Mouse (Mus musculus): ENCODE measurements around the gene Pip4k2a. TPM values are rescaled to one million over a fixed set of nuclear protein-coding genes. Genes with fewer than 3 reads are reported as not detected.

Gene Pip4k2a
- total RNA-seq, 2 experiments from 2014 or later: 35.5 to 37.2 TPM

DNA sequence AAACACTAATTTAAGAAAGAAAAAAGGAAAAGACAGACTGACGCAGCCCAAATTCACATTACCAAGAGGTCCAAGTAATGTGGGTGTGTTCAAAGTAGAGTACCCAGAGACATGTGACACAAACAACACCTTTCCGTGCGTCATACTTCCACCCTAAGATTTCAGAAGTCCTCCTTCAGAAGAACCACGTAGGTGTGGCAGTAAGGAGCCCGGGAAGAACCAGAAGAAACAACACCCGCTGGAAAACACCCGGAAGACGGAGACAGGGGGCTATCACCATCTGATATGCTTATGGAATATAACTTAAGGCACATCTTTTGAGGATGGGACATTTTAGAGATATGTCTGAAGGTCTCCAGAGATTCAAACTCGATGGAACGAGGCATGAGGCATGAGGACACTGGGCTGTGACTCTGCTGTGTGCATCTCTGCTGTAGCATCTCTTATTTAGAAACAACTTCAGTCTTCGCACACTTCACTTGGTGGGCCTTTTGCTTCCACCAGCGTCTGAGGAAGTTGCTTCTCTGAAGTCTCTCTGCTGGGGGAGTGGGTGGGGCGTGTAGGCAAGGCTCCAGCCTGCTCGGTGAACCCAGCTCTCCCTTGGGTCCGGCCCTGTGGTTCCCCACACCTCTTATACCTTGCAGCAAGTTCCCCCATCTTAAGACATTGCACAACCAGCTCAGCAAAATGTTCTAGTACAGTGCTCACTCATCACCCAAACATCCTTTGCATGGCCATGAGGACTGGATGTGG is 13.7 kb downstream of the Pip4k2a start:
- intact Hi-C loops (cut with DNase I): no loop called here
- DNase-seq (ENCODE audit: extremely low spot score in 1 of 2, low spot score in 2 of 2): peak in 1 of 2 experiments; percentile 34

DNA sequence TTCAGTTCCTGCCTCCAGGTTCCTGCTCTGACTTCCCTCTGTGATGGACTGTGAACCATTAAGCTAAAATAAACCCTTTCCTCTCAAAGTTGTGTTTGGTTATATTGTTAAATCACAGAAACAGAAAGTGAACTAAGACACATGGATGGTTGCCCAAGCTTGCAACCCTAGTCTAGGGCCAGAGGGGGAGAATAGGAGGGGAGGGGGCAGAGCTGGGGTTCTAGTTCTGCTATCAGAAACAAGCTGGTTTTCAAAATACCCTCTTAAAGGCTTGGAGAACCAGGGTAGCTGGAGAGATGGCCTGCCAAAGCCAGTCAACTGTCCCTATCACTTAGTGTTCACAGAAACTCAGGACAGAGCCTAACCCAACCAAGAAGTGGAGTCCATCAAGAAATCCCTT is 14.4 kb downstream of the Pip4k2a start:
- DNase-seq (ENCODE audit: extremely low spot score in 1 of 2, low spot score in 2 of 2): no peak
- intact Hi-C loops (cut with DNase I): no loop called here

DNA sequence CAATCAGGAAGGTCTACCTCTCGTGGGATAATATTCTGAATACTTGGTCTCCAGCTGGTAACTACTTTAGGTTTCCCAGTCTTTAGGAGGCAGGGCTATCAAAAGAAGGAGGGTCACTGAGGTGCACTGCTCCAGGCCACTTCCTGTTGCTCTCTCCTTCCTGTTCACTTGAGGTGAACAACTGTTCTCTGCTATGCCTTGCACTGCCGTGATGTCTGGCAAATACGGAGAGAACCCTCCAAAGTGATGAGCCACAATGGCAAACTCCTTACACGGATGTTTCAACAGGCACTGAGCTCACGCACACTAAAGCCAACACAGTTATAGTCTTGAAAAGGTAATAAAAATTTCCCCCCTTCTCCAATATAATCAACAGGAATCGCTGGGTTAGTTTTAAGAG is 15.3 kb downstream of the Pip4k2a start:
- intact Hi-C loops (cut with DNase I): no loop called here
- no peak for DNase-seq (ENCODE audit: extremely low spot score in 1 of 2, low spot score in 2 of 2)

DNA sequence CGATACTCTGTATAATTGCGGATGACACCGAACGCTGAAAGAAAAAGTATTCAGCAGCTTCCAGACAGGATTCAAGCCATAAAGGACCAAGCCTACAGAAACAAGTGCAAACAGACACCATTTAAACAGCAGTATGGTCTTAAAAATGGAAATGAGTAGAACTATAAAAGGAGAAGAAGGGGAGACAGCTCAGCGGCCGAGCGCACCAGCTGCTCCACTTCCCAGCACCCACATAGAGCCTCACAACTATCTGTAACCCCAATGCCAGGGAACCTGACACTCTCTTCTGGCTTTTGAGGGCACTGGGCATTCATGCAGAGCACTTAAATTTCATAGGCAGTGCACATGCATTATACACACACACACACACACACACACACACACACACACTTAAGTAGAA is 18.3 kb downstream of the Pip4k2a start:
- no peak for DNase-seq (ENCODE audit: extremely low spot score in 1 of 2, low spot score in 2 of 2)
- intact Hi-C loops (cut with DNase I): no loop called here

DNA sequence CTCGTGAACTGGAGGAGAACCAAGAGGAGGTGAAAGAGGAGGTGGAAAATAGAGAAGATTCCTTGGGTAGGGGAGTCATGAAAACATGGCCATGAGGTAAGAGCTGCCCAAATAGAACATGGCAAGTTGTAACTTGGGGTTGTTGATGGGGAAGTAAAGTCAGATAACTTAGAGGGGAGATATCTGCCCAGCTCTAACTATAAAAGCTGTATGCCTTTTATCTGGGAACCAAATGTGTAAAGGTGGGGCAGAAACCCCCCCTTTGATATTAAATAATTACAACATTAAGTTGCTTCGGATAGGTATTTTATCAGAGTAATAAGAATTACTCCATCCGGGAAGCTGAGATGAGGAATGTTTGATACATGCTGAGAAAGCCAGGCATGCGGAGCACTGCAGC is 18.9 kb downstream of the Pip4k2a start:
- intact Hi-C loops (cut with DNase I): no loop called here
- no peak for DNase-seq (ENCODE audit: extremely low spot score in 1 of 2, low spot score in 2 of 2)

DNA sequence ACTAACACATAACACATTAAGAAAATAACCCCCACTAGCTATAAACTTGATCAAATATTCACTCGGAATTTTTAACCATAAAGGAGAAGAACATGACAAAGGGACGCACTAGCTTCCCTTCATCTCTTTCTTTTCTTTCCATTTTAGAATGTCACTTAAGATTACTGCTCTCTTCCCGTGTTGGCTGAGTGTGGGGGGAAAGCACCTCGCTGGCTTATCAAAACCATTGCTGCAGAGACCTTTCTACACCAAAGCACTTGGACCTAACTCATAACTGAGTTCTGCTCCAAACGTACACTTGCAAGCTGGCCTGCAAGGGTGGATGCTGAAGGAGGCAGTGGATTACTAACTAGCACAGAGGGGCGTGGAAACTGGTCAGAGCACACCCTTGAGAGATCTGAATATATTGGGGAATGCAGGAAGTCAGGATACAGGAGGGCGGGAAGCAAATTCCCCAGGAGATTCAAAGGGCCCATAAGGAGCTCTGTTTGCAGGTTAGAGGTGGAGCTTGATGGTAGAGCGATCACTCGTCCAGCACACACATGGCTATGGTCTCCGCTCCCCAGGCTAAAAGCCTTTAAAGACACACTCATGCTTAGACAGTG is 20.6 kb downstream of the Pip4k2a start:
- DNase-seq (ENCODE audit: extremely low spot score in 1 of 2, low spot score in 2 of 2): no peak
- intact Hi-C loops (cut with DNase I): no loop called here

DNA sequence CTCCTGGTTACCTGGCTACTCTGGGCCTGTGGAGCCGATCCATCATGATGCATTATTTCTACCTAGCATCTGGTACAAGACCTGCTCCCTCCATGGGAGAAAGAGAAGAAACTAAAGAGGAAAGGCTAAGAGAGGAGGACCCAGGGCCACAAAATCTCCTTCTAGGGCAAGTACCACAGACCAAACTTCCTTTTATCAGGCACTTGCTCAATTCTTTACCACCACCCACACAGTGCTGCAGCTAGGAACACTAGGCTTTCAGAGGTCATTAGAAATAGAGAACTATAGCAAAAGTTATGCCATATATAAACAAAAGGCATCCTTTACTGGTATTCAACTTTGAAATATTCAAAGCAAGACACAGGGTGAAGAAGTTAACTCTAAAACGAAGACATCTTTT is 21.8 kb downstream of the Pip4k2a start:
- intact Hi-C loops (cut with DNase I): no loop called here
- DNase-seq (ENCODE audit: extremely low spot score in 1 of 2, low spot score in 2 of 2): no peak

DNA sequence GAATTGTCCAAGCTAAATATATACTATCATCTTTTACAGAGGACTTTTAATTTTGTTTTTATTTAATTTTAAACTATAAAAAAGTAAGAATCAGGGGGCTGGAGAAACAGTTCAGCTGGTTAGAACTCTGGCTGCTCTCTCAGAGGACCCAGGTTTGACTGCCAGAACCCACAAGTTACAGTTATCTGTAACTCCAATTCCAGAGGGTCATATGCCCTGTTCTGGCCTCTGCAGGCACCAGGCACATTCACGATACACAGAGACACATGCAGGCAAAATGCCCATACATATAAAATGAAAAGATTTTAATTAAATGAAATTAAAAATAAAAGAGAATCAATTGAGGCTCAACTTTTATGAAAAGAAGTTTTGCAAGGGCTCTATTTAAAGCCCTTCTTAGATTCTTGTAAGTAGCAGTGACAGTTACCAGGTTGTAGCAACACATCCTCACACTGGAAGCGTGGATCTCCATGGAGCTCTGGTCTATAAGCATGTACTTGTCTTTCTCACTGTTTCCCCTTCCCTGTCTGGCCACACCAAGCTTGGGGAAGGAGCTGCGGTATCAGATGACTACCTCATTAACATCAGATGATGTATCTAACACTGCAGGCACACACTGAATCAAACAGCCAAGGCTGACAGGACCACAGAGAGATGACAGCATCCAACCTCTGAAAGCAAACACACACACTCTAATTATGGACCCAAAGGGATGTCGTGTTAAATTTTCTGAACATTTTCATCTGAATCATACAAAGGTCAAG is 22.9 kb downstream of the Pip4k2a start:
- DNase-seq (ENCODE audit: extremely low spot score in 1 of 2, low spot score in 2 of 2): no peak
- intact Hi-C loops (cut with DNase I): no loop called here

DNA sequence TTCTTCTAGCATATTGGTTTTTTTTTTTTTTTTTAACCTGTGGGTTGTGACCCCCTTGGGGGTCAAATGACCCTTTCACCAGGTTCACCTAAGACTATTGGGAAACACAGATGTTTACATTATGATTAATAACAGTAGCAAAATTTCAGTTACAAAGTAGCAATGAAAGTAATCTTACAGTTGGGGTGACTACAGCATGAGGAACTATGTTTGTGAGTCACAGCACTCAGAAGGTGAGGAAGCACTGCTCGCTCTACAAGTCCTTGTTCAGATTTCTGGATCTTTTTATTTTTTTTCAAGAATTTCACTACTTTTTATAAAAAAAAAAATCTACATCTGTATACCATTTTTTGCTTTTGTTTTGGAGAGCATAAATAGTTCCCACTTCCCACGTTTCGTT is 26.4 kb downstream of the Pip4k2a start:
- intact Hi-C loops (cut with DNase I): no loop called here
- DNase-seq (ENCODE audit: extremely low spot score in 1 of 2, low spot score in 2 of 2): no peak

DNA sequence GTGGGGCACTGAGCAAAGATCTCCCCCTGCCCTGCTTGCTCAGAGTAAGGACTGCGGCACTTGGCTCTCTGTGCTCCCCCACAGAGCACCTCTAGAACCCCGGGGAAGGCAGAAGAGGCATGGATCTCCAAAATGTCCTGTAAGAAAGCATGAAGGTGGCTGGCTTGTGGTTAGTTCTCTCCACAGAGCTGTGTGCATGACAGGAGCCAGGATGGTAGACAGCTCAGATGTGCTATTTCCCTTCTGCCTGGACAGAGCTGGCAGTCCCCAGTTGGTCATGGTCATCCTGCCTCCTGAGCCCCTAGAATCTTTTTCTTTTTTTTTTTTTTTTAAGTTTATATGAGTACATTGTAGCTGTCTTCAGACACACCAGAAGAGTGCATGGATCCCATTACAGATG is 27.5 kb downstream of the Pip4k2a start:
- DNase-seq (ENCODE audit: extremely low spot score in 1 of 2, low spot score in 2 of 2): no peak
- intact Hi-C loops (cut with DNase I): no loop called here

DNA sequence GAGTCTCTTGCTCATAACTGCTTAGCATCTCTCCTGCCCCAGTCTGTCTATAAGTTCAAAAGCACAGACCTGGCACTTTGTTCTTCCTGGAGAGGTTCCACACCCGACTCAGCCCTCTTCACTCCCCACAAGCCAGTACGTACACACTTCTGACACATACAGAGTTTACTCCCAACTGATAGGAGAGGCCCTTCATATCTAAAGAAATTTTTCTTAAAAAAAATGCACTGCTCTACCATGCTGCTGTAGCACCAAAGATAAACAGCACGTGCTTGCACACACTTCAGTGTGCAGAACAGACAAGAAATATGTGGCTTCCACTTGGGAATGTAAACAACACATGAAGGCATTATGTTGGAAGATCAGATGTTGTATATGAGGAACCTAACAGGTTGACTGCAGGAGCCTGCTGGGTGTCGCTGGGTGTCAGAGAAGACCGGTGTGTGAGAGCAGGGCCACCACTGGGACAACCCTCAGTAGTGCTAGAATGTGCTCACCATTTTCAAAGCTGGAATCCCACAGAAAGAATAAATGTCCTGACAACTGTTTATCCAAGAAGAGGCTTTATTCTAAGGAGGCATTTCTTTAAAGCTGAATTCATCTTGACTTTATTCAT is 28.8 kb downstream of the Pip4k2a start:
- intact Hi-C loops (cut with DNase I): no loop called here
- no peak for DNase-seq (ENCODE audit: extremely low spot score in 1 of 2, low spot score in 2 of 2)

DNA sequence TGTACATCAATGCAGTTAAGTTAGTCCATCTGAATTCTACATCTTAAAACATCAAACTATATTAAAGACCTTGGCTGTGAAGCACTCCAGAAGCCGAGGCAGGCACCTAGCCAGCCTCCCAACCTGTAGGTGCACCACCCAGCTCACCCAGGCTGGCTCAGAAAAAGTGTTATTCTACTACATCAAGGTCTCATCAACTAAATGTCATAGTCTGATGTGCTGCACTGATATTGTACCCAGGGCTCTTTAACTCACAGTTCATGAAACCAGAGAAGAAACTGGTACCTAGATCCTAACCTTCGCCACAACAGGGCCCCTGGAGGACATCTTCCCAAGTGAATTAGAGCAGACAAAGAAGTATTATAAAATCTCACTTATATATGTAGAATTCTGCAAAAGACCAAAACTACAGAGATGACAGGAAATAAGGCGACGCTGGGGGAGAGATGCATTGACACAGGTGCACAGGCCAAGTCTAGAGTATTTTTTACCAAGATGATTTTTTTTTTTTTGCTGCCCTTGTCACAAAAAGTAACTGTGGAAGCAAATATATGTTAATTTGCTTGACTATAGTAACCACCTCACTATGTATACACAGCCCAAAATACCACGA is 30.4 kb downstream of the Pip4k2a start:
- DNase-seq (ENCODE audit: extremely low spot score in 1 of 2, low spot score in 2 of 2): no peak
- intact Hi-C loops (cut with DNase I): no loop called here

DNA sequence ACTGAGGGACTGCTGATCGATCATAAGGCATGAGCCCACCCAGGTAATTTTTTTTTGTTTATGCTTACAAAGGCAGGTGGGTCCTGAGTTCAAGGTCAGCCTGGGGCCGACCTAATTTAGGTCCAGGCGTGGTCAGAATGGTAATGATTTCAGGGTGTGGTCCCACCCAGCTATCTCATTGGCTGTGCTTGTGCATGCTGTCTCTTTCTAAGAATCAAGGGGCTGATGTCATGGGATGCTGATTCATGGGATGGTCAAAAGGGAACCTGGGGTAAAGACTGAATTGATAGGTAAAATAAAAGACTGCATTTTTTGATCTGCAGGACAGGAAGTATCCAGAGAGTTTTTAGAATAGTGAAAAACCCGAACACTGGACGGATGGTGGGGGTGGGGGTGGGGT is 31.4 kb downstream of the Pip4k2a start:
- DNase-seq (ENCODE audit: extremely low spot score in 1 of 2, low spot score in 2 of 2): no peak
- intact Hi-C loops (cut with DNase I): no loop called here

DNA sequence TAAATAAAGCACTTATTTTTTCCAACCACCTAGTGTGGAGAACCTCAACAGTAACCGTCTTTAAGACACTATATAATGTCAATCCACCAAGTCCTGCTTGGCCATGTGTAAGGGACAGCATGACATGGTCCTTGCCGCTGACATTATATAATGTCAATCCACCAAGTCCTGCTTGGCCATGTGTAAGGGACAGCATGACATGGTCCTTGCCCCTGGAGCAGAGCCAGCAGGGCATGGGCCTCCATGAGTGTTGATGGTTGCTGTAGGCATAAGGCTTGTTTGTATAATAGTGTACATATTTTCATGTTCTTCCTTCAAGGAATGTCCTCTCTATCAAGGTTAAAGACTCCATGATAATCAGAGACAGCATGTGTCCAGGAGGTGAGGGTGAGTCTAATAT is 32.0 kb downstream of the Pip4k2a start:
- intact Hi-C loops (cut with DNase I): no loop called here
- no peak for DNase-seq (ENCODE audit: extremely low spot score in 1 of 2, low spot score in 2 of 2)

DNA sequence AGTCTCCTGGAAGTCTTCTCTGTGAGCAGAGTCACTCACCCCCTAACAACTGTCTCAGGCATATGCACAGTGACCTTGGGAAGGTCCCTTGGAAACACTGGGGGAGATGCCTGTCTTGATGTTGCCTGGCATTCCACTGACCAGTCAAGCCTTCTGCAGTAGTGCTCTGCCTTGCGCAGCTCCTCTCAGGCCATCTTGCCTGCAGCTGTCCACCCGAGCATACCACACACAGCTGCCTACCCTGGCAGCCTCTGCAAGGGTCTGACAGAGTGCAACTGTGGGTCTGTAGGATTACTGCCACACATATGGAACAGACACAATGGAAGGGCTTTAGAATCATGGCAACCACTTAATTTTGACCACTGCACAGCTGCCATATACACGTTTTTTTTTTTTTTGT is 32.8 kb downstream of the Pip4k2a start:
- no peak for DNase-seq (ENCODE audit: extremely low spot score in 1 of 2, low spot score in 2 of 2)
- intact Hi-C loops (cut with DNase I): no loop called here

DNA sequence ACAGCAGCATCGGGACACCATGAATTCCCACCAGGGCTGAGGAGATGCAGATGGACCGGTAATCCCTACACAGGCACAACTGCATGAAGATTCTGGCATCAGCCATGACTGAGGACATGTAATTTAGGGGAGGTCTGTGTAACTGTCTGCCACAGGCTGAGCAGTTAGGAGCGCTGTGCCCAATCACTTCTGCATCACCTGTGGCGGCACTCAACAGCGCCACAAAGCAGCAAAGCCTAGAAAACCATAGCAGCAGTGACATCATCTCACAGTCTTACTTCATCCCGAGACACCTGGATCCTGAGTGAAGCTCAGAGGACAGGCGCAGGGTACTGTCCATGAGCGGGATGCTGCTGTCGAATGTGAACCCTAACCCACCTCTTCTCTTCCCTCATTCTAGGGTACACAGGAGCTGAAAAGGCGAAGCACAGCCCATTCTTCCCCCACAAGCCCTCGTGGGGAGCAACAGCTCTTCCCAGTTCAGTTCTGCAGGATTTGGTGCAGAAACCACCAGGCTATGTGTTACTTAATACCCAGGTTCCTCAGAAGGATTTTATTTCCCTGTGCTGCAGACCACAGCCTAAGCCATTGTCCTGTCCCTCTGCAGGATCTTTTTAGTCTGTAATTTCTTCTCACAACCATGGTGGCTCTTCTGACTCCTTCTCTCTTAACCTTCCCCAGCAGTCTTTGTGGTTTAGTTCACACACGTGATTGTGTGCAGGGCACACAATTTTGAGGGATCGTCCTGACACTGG is 34.5 kb downstream of the Pip4k2a start:
- DNase-seq (ENCODE audit: extremely low spot score in 1 of 2, low spot score in 2 of 2): no peak
- intact Hi-C loops (cut with DNase I): no loop called here

DNA sequence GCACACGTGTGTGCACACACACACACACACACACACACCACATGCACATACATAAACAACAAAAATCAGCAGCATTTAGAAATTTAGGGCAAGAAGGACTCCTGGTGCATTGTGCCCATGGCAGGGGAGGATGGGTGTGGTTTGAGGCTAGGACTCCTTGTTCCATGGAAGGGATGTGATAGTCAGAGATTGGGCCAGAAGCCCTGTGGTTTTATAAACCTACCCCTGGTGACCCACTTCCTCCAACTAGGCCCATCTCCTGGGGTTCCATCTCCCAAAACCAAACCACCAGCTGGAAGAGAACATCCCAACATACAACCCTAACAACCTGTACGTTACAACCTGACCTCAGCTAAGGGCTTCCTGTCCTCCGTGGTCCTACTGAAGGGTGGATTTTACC is 35.4 kb downstream of the Pip4k2a start:
- intact Hi-C loops (cut with DNase I): no loop called here
- DNase-seq (ENCODE audit: extremely low spot score in 1 of 2, low spot score in 2 of 2): no peak

DNA sequence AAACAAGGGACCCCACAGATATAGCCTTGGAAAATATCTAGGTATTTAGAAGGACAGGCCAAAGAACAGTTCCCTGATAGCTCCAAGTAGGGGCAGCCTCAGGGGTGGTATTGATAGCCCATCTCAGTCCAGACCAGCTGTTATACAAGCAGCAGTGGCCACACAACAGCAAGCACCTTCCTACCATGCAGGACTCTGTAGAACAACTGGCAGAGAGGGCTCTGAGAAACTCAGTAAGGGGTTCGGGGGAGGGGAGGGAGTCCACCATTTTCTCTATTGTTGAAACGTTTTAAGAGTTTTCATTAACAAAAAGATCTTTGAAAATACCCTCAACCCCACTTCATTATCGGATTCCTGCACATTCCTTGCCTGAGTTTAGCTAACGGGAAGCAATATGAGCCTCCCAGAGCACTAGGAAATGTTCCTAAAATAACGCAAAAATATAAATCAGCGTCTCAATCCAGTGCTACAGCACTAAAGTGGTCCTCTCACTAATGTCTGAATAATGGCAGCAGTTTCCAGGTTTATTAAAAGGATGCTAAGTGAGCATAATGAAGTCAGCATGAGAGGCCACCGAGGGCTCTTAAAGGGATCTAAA is 37.5 kb downstream of the Pip4k2a start:
- intact Hi-C loops (cut with DNase I): no loop called here

More for the DNA sequence above, 37.5 kb downstream of the Pip4k2a start:
- no peak for DNase-seq (ENCODE audit: extremely low spot score in 1 of 2, low spot score in 2 of 2)
